Mouse (Mus musculus) liver, postnatal 0 days (tissue): ENCODE results near the gene Aifm1.

ENCODE experiments used
- CTCF ChIP-seq: sonication (generic); IDR thresholded peaks from 2 replicates; pipeline ENCODE4 v1.5.1; 2016; ENCODE audit warnings: antibody characterized with exemption, low read depth
- EP300 ChIP-seq: IDR thresholded peaks from 2 replicates; pipeline ENCODE4 v1.6.1; 2016; ENCODE audit warnings: antibody characterized with exemption, low read depth, mild to moderate bottlenecking

DNA sequence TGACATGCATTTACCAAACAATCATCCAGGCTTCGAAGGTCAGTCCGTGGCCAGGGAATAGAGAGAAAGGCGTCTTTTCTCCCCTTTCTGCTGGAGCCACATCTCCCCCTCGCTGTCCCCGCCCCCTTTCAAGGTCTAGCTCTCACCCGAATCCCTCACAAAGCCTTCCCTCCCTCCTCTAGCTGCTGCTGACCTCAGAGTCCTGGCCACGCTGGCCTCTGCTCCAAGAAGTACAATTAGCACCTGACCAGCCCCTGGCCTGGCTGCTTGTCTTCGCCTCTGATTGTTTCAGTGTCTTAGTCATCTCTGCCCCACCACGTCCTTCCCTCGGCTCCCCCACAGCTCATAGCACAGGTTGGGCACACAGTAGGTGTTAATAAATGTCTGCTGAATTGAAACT lies 63.7 kb downstream of the Aifm1 start:
- TF ChIP-seq CTCF: no peak
- TF ChIP-seq EP300: no peak
